Mouse (Mus musculus): ENCODE measurements at regions not wholly inside any gene's neighbourhood (a gene's known extent, or its start where the extent isn't known, plus 50 kb on each side); places are given as distances from the start of the nearest gene placed in this dataset.

DNA sequence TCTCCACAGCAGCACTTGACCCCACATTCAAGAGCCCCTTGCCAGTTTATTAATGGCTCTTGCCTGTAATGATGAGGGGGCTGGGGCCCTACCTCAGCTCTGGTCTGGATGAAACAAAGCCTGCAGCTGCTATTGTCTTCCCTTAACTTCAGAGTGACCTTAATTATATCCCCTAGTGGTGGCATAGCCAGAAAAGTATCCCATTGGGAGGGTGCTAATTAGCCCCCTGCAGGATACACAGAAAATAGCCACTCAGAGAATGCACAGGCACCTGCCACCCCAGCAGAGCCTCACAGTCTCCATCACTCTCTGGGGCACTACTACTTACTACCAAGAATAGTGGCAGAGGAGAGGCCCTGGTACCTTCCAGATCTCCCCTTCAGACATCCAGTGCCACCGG, 150.0 kb downstream of the Zfp706 start:
- H3K36me3 ChIP-seq (ENCODE audit: control insufficient read depth, insufficient read depth, low read length): no peaks in the 10 kb centered on the region
- H3K4me2 ChIP-seq (replicated peaks; ENCODE audit: low read depth, low read length, severe bottlenecking): no peak overlapping the region
- H3K4me3 ChIP-seq (replicated peaks; ENCODE audit: low read length): no peak overlapping the region
- H3K9me3 ChIP-seq (ENCODE audit: control insufficient read depth, low read length): no peaks in the 10 kb centered on the region; the same call in 1 of the 2 replicates
- no peak overlapping the region for H3K27ac ChIP-seq (replicated peaks; ENCODE audit: low read depth, low read length)
- 100% methylated on average over 1 of the region's 1 CpGs for WGBS
- H3K9ac ChIP-seq (ENCODE audit: low read depth, low read length, severe bottlenecking): no peak overlapping the region
- ATAC-seq (ENCODE audit: low FRiP score, low read depth) (no peak), DNase-seq (ENCODE audit: low spot score) (no peak)
- H3K27me3 ChIP-seq (ENCODE audit: control insufficient read depth, insufficient read depth, low read length): no peaks in the 10 kb centered on the region
- TF ChIP-seq POLR2A (IDR thresholded peaks at IDR 0.05; ENCODE audit: borderline replicate concordance, extremely low read depth, insufficient read depth, insufficient read length): no peak
- H3K4me1 ChIP-seq (ENCODE audit: control insufficient read depth, insufficient read depth, low read length): no peaks in the 10 kb centered on the region

DNA sequence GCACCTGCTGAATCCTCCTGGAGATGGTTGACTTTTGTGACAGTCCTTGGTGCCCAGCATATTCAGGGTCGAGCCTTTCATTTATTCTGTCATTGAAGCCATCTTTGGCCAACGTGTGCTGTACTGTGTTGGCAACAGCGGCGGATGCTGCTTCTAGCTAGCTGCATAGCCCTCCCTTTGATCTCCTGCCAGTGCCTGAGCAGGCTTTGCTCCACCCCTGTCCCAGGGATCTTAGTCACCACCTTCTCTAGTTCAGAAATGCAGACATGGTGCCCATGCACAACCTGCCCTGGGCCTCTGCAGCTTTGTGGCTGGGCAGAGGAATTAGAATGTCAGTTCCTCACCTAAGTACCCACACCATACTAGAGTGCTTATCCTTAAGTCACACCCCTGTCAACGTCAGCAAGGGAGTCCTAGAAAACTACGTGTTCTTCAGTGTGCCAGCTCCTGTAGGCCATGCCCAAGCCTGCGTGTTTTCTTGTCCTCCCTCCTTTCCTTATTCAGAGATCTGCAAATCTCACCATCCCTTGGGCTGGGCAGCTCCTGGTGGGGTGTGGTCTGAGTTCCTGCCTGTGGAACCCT, 151.9 kb downstream of the Zfp706 start:
- peak; percentile 44 for DNase-seq (ENCODE audit: low spot score)
- H3K4me2 ChIP-seq (replicated peaks; ENCODE audit: low read depth, low read length, severe bottlenecking): no peak overlapping the region
- no peaks in the 10 kb centered on the region for H3K4me1 ChIP-seq (ENCODE audit: control insufficient read depth, insufficient read depth, low read length)
- H3K36me3 ChIP-seq (ENCODE audit: control insufficient read depth, insufficient read depth, low read length): no peaks in the 10 kb centered on the region
- no peak overlapping the region for H3K27ac ChIP-seq (replicated peaks; ENCODE audit: low read depth, low read length)
- H3K4me3 ChIP-seq (replicated peaks; ENCODE audit: low read length): no peak overlapping the region
- H3K27me3 ChIP-seq (ENCODE audit: control insufficient read depth, insufficient read depth, low read length): no peaks in the 10 kb centered on the region
- ATAC-seq (ENCODE audit: low FRiP score, low read depth): 0 out of 2 replicates have a peak, but pooled peaks have one; percentile 4
- no peaks in the 10 kb centered on the region for H3K9me3 ChIP-seq (ENCODE audit: control insufficient read depth, low read length)
- H3K9ac ChIP-seq (ENCODE audit: low read depth, low read length, severe bottlenecking): no peak overlapping the region
- 65% methylated on average over 7 of the region's 7 CpGs for WGBS
- no peak for TF ChIP-seq POLR2A (IDR thresholded peaks at IDR 0.05; ENCODE audit: borderline replicate concordance, extremely low read depth, insufficient read depth, insufficient read length)

DNA sequence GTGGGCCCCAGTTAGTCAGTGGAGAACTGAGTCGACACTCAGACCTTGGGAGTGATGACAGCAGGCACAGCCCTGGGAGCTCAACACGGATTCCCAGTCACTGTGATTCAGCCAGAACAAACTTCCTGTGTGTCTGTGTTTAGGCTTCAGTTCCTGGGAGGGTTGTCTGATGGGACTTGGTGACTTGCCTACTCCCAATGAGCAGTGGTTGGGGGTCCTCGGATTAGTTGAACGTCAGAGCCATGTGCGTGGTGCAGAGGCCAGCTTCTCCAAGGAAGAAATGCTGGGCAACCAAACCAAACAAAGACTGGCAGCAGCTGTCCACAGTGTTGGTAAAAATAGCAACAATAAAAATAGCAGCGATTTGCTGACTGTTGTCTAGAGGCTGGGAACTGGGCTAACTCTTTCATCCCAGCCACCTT, 152.7 kb downstream of the Zfp706 start:
- H3K9ac ChIP-seq (ENCODE audit: low read depth, low read length, severe bottlenecking): no peak overlapping the region
- H3K4me3 ChIP-seq (replicated peaks; ENCODE audit: low read length): no peak overlapping the region
- H3K4me1 ChIP-seq (ENCODE audit: control insufficient read depth, insufficient read depth, low read length): no peaks in the 10 kb centered on the region
- H3K36me3 ChIP-seq (ENCODE audit: control insufficient read depth, insufficient read depth, low read length): no peaks in the 10 kb centered on the region
- no peak overlapping the region for H3K27ac ChIP-seq (replicated peaks; ENCODE audit: low read depth, low read length)
- no peaks in the 10 kb centered on the region for H3K9me3 ChIP-seq (ENCODE audit: control insufficient read depth, low read length)
- ATAC-seq (ENCODE audit: low FRiP score, low read depth): peak; percentile 50
- no peak for TF ChIP-seq POLR2A (IDR thresholded peaks at IDR 0.05; ENCODE audit: borderline replicate concordance, extremely low read depth, insufficient read depth, insufficient read length)
- no peak for DNase-seq (ENCODE audit: low spot score)
- 63% methylated on average over 6 of the region's 6 CpGs for WGBS
- no peak overlapping the region for H3K4me2 ChIP-seq (replicated peaks; ENCODE audit: low read depth, low read length, severe bottlenecking)
- H3K27me3 ChIP-seq (ENCODE audit: control insufficient read depth, insufficient read depth, low read length): no peaks in the 10 kb centered on the region

DNA sequence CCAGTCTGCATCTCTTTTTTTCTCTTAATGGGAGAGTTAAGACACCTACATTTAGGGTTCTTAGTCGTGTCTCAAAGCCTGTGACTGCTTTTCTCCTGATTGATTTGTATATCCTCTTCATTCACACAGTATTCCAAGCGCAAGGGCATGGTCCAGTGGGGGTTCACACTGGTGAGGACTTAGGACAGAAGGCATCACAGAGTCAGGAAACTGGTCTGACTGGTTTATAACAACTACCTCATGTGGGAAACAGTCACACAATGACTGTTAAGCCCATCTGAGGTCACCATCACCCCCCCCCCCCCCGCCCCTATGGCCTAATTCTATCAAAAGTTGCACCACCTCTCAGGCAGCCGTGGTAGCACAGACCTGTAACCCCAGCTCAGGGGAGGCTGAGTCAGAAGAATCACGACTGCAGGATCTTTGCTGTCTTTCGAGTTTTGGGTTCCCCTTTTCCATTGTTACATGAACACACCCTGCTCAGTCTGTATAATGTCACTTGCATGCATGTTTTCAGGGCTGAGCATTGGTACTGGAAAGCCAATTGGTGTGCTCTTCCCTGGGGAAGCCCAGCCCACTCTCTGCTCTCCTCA, 155.2 kb downstream of the Zfp706 start:
- Histone ChIP-seq H3K27ac (replicated peaks; ENCODE audit: low read depth, low read length) (no peak overlapping the region), H3K4me3 (replicated peaks; ENCODE audit: low read length) (no peak overlapping the region), H3K36me3 (ENCODE audit: control insufficient read depth, insufficient read depth, low read length) (no peaks in the 10 kb centered on the region), H3K4me1 (ENCODE audit: control insufficient read depth, insufficient read depth, low read length) (no peaks in the 10 kb centered on the region), H3K9me3 (ENCODE audit: control insufficient read depth, low read length) (no peaks in the 10 kb centered on the region), H3K4me2 (replicated peaks; ENCODE audit: low read depth, low read length, severe bottlenecking) (no peak overlapping the region), H3K9ac (ENCODE audit: low read depth, low read length, severe bottlenecking) (no peak overlapping the region), H3K27me3 (ENCODE audit: control insufficient read depth, insufficient read depth, low read length) (no peaks in the 10 kb centered on the region)
- DNase-seq (ENCODE audit: low spot score) (no peak), ATAC-seq (ENCODE audit: low FRiP score, low read depth) (no peak)
- no peak for TF ChIP-seq POLR2A (IDR thresholded peaks at IDR 0.05; ENCODE audit: borderline replicate concordance, extremely low read depth, insufficient read depth, insufficient read length)
- 68% methylated on average over 6 of the region's 6 CpGs for WGBS

GRCm38 (mm10) chr15:36848238-36848637, 159.3 kb downstream of the Zfp706 start:
- TF ChIP-seq POLR2A (IDR thresholded peaks at IDR 0.05; ENCODE audit: borderline replicate concordance, extremely low read depth, insufficient read depth, insufficient read length): no peak
- H3K27me3 ChIP-seq (ENCODE audit: control insufficient read depth, insufficient read depth, low read length): no peaks in the 10 kb centered on the region
- H3K9ac ChIP-seq (ENCODE audit: low read depth, low read length, severe bottlenecking): no peak overlapping the region
- H3K27ac ChIP-seq (replicated peaks; ENCODE audit: low read depth, low read length): no peak overlapping the region
- ATAC-seq (ENCODE audit: low FRiP score, low read depth): no peak
- no peaks in the 10 kb centered on the region for H3K36me3 ChIP-seq (ENCODE audit: control insufficient read depth, insufficient read depth, low read length)
- H3K4me1 ChIP-seq (ENCODE audit: control insufficient read depth, insufficient read depth, low read length): 0 out of 2 replicates have a peak, but pooled peaks cover 4% of the 10 kb centered on the region
- no peak overlapping the region for H3K4me3 ChIP-seq (replicated peaks; ENCODE audit: low read length)
- 44% methylated on average over 5 of the region's 5 CpGs for WGBS
- H3K4me2 ChIP-seq (replicated peaks; ENCODE audit: low read depth, low read length, severe bottlenecking): no peak overlapping the region
- no peaks in the 10 kb centered on the region for H3K9me3 ChIP-seq (ENCODE audit: control insufficient read depth, low read length)
- DNase-seq (ENCODE audit: low spot score): no peak

All from limb, embryonic 14.5 days (tissue).